Mouse (Mus musculus) heart, adult 18-20 months (tissue): ENCODE results near the gene Mcu. TPM values are rescaled to one million over a fixed set of nuclear protein-coding genes. Genes with fewer than 3 reads are reported as not detected.

ENCODE experiments used
- DNase-seq, 2 experiments: peaks; one replicate each; pipeline ENCODE4 v3.0.0; 2021 to 2022; ENCODE audit warnings: mixed read lengths in 1 of 2
- total RNA-seq, 2 experiments: library from RNA; stranded (reverse); gene quantifications; 2 replicates each; pipeline ENCODE4 v1.2.3; 2021

The Mcu gene
- total RNA-seq, 2 experiments from 2014 or later = 21.3 to 22.6 TPM

DNA sequence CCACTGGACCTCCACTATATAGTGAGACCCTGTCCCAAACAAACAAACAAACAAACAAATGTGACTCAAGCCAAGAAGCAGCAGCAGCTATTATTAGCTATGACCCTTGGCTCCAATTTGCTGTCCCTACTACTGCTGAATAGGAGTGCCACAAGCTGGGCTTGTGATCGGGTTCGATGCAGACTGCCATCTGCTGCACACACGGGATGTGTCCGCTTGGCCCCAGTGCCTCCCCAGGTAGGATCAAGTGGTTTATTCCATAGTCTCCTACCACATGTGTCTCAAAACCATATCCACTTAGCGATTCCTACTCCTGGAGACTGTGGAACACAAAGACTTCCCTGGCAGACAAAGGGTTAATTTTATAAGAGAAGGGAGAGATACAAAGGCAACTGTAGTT is 2.4 kb downstream of the Mcu start:
- DNase-seq = no peak

DNA sequence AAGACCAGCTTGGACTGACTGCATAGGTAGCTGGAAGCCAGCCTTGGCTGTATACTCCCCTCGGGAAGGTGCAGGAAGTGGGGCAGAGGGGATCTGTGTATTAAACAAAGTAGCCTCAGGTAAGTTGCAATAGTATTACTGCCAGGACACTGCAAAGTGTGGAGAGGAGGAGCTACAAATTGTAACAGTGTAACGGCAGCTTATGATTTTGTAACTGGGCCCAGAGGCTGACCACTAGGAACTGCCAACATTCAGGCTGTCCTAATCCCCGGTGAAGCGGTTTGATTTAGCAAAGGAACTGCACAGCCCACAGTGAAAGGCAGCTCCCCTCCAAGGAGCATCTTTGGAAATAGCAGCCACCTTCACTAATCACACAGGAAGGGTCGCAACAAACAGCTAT is 3.2 kb downstream of the Mcu start:
- DNase-seq = peak in 1 of 2 experiments; percentile 22

DNA sequence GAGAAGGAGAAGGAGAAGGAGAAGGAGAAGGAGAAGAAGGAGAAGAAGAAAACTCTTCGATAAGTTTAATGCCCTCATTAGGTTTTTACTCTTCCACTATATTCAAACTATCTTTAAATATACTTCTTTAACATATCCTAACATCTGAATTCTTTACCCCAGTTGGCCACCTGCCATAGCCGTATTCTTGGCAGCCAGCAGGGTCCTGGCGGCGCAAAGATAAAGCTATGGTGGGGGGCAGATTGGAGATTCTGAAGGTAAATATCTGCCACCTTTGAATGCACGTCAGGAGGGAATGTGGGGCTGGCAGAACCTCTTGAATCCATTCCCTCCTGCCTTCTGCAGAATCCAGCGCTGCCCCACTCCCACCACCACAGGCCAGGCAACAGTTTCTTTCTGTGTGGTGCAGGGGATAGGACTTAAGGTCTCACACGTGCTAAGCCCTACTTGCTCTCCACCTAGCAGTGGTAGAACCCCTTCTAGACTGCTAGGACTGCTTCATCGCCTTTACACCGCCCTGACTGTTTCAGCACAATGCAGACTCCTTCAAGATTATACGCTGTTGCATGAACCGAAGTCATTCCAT is 11.5 kb downstream of the Mcu start:
- DNase-seq = no peak

DNA sequence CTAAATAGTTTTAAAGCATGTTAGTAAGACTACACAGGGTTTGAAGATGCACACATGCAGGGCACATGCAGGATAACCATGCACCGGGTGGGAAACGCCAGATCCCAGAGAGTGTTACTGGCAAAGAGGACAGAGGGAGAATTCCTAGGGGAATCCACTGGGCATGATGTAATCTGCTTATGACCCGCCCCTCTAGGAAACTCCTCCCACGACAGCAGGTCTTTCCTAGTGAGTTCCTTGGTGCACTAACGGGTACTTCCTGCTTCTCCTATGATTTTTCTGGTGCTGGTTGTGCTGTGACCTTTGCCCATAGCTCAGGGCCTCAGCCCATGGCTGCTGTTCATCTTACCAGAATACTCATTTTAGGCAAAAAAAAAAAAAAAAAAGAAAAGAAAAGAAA is 12.6 kb downstream of the Mcu start:
- DNase-seq = peak; percentile 38 to 41

DNA sequence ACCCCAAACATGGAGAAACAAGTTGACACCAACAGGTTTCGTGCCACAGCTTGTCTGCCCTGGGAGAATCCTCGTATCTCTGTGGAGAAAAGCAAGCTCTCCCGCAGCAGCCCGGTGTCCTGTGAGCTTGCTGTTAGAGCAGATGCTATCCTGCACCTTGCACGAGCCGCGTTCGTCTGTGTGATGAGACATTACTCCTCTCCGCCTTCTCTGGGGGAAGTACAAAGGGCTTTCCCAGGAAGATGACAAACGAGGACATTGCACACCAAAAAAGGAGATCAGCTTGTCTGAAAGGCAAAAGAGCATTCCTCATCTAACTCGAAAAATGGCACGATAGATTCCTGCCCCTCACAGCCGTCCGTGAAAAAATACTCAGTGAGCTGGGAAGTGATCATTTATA is 13.6 kb downstream of the Mcu start:
- DNase-seq = no peak

DNA sequence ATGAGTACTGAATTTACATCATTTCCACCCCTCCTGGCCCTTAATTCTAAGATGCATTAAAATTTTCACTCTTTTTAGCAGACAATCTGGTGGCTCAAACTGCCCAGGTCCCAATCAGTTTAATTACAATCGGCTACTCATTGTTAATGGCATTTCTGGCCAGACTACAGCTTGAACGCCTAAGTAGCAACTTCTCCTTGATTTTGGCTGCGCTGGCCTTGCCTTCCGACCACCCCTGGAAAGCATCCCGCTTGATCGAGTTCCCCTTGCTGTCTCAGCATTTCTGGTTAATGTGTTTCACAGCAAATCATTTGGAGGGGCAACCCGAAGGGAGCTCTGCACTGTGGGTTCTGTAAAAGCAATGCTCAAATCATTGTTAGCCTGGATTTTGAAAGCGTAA is 14.4 kb downstream of the Mcu start:
- DNase-seq = no peak

DNA sequence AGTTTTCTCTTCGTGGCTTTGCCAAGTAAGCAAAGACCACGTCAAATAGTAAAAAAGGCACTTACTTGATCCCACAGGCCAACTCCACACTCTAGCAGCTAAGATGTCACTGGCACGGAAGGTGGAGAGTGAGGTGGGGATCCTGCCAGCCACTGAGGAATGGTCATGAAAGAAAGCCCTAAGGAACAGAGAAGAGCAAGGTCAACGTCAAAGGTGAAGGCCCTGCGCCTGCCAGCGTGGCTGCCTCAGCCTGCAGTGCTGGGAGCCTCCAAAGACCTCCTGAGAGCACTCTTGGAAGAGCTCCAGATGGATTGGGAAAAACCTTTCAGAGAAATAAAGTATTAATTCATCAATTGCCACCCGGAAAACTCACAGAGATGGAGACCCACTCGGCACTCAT is 16.0 kb downstream of the Mcu start:
- DNase-seq = no peak

DNA sequence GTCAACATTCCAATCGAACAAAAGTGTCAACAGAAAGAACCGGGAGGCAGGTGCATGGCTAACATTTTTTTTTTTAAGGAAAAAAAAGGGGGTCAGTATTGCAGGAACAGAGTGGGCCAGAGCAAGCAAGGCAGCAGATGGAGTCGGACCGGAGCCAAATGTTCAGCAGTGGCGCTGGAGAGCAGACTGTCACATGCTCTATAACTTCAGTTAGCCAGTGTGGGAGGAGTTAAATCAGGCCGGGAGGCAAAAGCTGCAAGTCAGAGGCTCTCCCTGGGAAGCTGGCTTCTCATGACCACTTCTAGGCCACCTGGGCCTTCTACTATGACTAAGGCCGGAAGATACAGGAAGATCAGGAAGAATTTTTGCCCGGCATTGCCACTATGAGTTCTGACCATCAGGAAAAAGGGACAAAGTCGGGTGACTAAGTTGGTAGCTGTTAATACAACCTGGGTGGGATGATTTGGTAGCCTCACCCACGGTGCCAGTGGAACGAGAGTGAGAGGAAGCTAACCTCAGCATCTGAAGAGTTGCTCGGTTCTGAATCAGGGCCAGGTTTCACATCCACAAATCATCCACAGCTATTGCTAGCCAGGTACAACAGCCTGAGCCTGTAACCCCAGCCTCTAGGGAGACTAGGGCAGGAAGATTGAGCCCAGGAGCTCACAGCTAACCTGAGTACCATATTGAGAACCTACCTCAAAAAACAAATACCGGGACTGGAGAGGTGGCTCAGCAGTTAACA is 22.5 kb downstream of the Mcu start:
- peak; percentile 56 to 58 for DNase-seq

DNA sequence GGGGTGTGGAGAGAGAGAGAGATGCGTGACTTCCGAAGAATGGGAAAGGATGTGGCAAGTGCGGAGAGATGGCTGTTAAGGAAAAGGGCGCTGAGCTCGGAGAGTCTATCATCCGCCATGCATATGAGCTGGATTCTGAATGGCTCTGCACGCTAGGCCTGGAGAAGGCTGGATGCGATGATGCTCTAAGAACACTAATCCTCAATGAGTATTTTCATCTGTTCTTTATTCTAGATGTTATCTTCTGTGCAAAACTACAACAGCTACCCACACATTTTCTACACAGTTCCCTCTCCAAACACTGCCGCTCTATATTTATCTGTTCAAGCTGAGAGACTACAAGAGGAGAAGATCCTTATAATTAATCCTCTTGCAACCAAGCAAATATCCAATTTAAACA is 25.9 kb downstream of the Mcu start:
- no peak for DNase-seq

DNA sequence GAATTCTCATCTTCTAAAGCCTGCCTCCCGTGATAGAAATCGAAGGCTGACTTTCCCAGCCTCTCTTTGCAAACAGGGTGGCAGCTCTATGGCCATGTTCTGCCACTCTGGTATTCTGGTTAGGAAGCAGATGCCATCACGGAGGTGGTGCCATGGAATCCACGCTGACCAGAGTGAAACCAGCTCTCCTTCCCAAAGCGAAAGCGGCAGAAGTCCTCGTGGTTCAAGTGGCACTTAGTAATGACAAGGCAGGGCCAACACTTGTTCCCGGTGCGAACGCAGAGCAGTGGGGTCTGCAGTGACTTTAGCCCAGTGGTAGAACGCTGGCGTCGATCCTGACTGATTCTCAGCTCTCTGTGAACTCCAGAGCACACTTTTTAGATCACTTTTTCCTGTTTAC is 26.6 kb downstream of the Mcu start:
- no peak for DNase-seq

DNA sequence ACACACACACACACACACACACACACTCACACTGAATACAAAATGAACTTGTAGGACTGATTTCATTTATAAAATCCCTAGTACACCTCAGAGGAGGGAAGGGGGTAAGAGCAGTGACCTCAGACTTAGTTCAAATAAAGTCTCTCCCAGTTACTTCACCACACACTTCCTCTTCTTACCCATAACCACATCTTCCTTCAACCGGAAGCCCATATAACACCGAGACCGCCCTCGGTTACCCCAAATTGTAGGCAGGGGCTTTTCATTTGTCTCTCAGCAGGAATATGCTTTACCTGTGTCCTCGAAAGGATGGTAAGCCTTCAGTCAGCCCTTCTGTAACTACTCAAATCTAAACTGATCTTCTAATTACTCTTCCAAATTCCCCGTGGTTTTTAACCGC is 27.1 kb downstream of the Mcu start:
- DNase-seq = no peak

DNA sequence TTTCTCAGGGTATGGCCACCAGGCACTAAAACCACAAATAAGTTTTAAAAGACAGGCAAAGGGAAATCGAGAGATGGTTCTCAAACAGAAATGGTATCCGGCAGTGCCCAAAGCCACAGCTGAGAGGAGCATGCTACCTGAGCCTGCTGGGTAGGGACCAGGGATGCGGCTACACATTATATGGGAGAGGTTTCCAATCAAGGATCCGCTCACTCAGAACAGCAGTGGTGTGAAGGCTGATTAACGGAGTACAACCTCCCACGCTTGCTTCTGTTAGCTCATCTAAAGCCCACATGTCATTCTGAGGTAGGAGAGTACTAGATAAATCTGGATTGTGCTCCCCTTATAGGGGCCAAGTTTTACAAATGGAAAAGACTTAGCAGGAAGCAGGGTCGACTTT is 28.4 kb downstream of the Mcu start:
- DNase-seq = no peak

DNA sequence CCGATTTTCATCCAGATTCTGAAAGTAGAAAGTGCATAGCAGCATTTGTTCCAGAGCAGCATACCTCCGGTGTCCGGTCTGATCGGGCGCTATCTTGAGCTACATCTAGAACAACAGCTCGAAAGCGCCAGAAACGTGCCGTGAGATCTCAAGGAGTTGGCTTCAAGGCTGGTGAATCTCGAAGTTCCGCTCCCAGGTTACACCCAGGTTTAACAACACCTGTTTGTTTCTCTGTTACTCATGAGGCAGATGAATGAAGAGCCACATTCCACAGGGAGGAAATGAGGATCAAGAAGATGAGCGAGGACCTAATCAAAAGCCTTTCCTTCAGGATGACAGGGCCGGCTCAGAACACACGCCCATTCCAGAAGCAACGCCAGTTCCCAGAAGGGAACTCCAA is 29.7 kb downstream of the Mcu start:
- no peak for DNase-seq

DNA sequence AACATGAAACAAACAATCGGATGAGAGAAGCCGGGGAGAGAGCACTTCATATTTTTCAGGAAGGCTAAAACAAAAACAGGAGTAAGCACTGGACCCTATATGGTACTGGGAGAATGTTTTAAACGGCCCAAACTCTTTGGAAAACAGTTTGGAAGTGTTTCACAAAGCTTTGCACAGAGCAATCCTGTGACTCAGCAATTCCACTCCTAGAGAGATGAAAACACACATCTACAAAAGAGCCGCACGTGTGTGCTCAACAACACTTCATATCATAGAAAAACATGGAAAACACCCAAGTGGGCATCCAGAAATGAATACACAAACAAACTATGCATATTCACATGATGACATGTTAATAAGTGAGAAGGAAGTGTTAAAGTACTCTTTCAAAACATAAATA is 30.9 kb downstream of the Mcu start:
- DNase-seq = no peak

DNA sequence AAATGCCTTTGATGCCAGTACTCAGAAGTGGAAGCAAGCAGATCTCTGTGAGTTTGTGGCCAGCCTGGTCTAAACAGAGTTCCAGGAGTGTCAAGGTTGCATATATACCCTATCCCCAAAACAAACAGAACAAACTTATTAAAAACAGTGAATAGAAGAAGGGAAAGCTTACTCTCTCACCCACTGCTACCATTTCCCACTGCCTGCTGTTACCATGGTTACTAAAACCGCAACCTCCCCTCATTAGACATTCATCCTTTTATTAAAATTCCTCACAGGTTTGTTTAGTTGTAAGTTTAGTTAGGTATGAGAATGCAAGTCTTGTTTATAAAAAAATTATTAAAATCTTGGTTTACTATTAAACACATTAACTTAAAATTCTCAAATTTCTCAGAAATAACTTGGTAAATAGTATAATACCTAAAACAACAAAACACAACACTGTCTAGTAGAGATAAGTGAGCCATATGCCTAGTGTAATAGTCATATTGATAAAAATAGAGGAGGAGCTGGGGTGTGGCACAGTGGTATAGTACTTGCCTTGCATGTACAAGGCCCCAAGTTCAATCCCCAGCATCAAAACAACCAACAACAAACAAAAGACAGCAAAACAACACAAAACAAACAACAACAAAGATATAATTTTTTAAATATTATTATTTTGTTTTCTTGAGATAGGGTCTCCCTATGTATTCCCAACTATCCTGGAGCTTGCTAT is 34.5 kb downstream of the Mcu start:
- DNase-seq = no peak

DNA sequence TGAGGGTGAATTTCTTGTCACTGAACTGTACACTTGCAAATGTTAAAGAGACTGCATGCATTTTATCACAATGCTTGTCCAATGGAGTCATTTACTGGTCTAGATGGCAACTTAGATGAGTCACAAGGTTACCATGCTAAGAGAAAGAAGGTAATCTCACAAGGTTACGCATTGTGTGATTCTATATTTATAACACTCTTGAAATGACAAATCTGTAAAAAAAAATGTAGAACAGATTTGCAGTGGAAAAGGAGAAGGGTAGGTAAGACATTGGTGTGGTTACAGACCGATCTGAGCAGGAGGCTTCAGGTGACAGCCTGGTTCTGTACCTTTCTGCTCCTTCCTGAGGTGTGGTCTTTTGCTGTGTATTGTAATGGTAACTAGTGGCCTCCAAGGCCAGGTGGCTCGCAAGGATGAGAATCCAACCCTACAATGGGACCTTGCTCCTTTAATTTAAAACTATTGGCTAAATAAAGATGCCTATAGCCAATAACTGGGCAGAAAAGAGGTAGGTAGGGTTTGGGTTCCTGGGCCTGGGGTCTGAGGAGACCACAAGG is 35.8 kb downstream of the Mcu start:
- no peak for DNase-seq

DNA sequence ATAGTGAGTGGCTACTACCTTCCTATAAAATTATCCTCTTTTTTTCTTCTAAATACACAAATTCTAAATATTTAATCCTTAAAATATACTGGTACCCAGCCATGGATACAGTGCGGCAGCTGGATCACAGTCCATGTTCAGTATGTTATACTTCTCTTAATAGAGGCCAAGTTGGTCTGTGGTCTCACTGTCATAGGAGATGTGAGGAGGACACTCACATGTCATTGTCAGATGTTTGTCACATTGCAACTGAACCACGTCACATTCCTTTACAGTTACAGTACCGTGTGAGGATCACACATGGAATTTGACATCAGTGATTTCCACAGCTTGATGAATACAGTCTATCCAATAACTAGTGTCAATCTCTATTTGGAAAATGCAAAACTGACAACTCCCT is 36.8 kb downstream of the Mcu start:
- DNase-seq = no peak

DNA sequence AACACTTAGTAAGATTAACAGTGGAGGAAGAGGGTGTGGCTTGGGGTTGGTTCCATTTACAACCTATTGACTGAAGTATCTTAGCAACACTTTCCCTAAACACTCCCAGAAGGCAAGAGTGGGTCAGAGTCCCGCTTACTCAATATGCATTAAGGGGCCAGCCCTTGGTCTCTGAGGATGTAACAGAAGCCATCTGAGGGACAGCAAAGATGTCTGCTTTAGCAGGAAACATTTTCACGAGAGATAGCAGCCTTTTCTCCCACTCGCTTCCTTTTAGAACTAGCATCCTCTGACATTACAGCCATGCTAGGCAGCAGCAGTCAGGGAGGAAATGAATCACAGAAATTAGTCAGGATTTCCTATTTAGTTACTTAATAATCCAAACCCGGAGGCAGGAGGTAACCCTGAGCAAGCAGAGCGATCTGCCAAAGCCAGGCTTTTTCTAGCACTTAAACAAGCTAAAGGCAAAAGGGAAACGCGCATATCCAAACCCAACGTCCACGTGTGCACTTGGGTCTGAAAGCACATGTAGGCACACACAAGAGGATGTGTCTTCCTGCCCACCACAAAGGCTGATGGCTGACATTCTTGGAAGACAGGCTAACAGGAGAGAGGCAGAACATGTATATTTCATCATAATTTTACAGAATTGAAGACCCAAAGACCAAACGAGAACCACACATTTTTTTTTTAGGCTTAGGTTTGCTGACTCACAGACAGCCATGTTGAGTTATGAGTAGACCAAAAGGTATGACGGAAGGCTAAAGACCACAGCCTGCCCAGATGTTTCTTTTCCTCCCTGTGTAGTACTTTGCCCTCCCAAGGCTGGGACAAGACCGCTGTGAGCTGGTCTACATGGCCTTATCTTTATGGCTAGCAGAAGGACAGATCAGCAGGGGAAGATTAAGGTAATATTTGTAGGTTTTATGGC is 38.4 kb downstream of the Mcu start:
- DNase-seq = peak; percentile 69 to 72

DNA sequence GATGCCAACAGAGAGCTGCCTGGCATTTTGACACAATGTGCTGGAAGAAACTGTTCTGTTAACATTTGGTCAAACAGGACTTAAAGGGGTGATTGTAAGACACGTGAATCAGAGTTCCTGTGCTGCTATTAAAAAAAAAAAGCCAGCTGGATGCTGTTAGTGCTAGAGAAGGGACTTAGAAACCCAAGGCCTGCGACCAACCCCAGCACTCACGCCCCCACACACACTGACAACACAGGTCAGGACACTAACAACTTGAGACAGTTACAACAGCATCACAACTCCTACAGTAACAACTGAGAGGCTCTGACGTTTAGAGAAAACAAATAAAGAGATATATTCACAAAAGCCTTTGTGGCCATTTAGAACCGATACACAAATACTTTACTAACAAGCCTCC is 40.2 kb downstream of the Mcu start:
- no peak for DNase-seq

DNA sequence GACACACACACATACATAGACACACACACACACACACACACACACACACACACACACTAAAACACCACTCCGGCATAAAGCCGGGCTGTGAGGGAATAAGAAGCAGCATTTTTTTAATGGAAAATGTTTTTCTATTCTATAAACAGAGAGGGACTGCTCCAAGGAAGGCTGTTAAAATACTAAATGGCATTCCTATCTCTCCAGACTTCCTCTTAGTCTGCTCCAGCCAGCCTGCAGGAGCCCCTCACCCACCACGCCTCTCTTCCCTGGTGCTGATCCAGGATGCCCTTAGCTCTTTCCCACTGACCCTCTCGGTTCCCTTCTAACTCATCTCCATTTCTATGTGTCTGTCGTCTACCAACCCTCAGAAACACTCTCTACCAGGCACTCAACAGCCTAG is 44.5 kb downstream of the Mcu start:
- DNase-seq = no peak

DNA sequence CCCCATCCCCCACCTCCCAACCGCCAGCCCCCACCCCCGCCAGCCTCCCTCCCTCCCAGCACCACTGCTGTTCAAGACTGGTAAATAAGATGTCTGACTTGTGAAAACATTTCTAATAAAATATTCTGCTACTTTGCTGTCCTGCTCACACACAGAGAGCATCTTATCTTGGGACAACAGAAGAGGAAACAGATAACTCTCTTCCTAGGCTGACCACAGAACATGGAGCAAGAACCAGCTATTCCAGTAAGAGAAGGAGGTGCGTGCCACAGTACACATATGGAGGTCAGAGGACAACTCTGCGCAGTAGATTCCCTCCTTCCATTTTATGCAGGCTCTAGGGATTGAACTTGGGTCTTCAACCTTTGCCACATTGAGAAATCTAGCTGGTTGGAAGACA is 45.2 kb downstream of the Mcu start:
- DNase-seq = no peak

DNA sequence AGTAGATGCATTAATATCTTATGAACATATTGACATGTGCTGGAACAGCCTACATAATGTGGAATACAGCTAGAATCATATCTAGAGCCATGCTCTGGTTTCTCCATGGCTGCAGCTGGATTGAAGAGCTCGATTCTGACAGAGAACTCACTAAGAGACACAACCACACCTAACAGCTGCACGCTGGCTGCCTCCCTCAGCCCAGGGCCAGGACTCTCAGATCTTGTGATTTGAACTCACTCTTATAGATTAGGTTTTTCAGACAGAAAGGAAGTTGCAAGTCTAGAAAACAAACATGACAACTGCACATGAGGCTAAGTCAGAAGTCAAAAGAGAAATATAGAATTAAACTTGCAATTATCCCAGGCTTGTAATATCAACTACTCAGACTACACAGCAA is 45.7 kb downstream of the Mcu start:
- DNase-seq = no peak
